Mouse (Mus musculus): ENCODE data around the gene Timeless. TPM values are rescaled to one million over a fixed set of nuclear protein-coding genes. Genes with fewer than 3 reads are reported as not detected.
"Not testable (repeated sequence)": the region's sequence is repeated elsewhere in the genome, so short reads cannot be mapped to it uniquely, and the experiment has no call there.

Gene Timeless
- polyA plus RNA-seq, 1 experiment from 2014 or later, result 35.0 TPM

GRCm38 (mm10) chr10:128210954-128211353, 20.9 kb upstream of the Timeless start:
- Histone ChIP-seq H3K9ac (ENCODE audit: low read length) (peak overlapping the region; percentile 77), H3K4me2 (ENCODE audit: low read depth, low read length) (peak overlapping the region; percentile 91), H3K27me3 (ENCODE audit: control insufficient read depth, insufficient read depth, low read length) (0 out of 2 replicates have a peak, but pooled peaks cover 4% of the 10 kb centered on the region), H3K27ac (ENCODE audit: low read length) (no peak overlapping the region), H3K9me3 (replicated peaks; ENCODE audit: control insufficient read depth, low read length) (no peaks in the 10 kb centered on the region), H3K4me1 (ENCODE audit: control insufficient read depth, insufficient read depth, low read length) (peaks cover 4% of the 10 kb centered on the region), H3K36me3 (ENCODE audit: control insufficient read depth, insufficient read depth, low read length) (no peaks in the 10 kb centered on the region), H3K4me3 (replicated peaks; ENCODE audit: low read length) (peak overlapping the region; percentile 74)
- no peak for ATAC-seq (ENCODE audit: insufficient read depth, low FRiP score)
- 19% methylated on average over 14 of the region's 14 CpGs for WGBS

DNA sequence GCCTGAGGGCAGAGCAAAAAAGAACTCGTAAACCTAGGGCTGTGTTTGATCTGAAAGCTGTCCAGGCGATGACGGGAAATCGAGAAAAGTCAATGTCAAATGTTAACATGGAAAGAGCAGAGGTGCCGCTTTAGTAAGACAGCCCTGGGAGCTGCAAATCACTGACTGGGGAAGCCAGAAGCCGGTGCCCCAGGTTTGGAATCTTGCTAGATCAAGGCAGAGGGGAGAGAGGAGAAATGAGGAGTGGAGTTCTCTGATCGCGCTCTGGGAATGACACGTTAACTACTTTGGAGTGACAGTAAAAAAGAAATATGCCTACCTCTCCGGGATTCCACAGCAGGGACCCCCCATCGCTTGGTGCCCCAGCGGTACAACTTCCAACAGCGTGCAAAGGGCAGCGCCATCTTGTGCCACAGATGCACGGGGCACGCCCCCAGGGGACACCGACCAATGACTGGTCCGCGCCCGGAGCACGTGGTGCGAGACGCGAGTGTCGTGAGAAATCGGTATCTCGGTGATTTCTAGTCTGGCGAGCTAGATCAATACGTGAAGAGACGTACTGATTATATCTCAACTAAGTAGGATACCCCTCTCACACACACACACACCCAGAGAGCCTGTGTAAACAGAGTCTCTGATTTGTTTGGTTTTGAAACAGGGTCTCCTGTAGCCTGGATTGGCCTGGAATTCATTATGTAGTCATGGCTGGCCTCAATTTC, 20.3 kb upstream of the Timeless start, which contains the start of gene Spryd4:
Gene Spryd4, minus strand, starts transcription at position 418 of the 719 bp plus-strand sequence.
- WGBS, result under 1% methylated on average over 30 of the region's 30 CpGs
- Histone ChIP-seq H3K4me2 (ENCODE audit: low read depth, low read length) (peak within 1 kb of the TSS; percentile 91), H3K27me3 (ENCODE audit: control insufficient read depth, insufficient read depth, low read length) (0 out of 2 replicates have a peak, but pooled peaks cover 4% of the 10 kb centered on the region), H3K27ac (ENCODE audit: low read length) (no peak within 1 kb of the TSS), H3K9me3 (replicated peaks; ENCODE audit: control insufficient read depth, low read length) (no peaks in the 10 kb centered on the region), H3K4me1 (ENCODE audit: control insufficient read depth, insufficient read depth, low read length) (peaks cover 4% of the 10 kb centered on the region), H3K9ac (ENCODE audit: low read length) (peak within 1 kb of the TSS; percentile 77), H3K36me3 (ENCODE audit: control insufficient read depth, insufficient read depth, low read length) (no peaks in the 10 kb centered on the region), H3K4me3 (replicated peaks; ENCODE audit: low read length) (peak within 1 kb of the TSS; percentile 74)
- ATAC-seq (ENCODE audit: insufficient read depth, low FRiP score), result peak; percentile 90

DNA sequence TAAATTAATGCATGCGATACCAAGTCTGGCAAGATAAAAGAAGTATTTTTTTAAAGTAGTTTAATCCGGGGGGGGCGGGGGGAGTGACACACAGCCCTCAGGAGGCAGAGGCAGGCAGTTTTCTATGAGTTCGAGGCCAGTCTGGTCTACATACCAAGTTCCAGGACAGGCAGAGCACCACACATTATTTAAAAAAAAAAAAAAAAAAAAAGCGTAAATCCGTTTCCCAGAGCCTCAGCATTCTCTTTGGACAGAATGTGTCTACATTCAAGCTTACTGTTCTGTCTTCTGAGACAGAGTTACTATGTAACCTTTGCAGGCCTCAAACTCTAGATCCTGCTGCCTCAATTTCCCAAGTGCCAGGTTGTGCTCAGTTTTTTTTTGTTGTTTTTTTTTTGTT, 19.7 kb upstream of the Timeless start:
- H3K9me3 ChIP-seq (replicated peaks; ENCODE audit: control insufficient read depth, low read length), result no peaks in the 10 kb centered on the region
- H3K27ac ChIP-seq (ENCODE audit: low read length), result no peak overlapping the region
- ATAC-seq (ENCODE audit: insufficient read depth, low FRiP score), result no peak
- 47% methylated on average over 6 of the region's 6 CpGs for WGBS
- 0 out of 2 replicates have a peak, but pooled peaks cover 4% of the 10 kb centered on the region for H3K27me3 ChIP-seq (ENCODE audit: control insufficient read depth, insufficient read depth, low read length)
- H3K4me3 ChIP-seq (replicated peaks; ENCODE audit: low read length), result peak overlapping the region; percentile 74
- H3K4me2 ChIP-seq (ENCODE audit: low read depth, low read length), result peak overlapping the region; percentile 91
- no peaks in the 10 kb centered on the region for H3K36me3 ChIP-seq (ENCODE audit: control insufficient read depth, insufficient read depth, low read length)
- peaks cover 4% of the 10 kb centered on the region for H3K4me1 ChIP-seq (ENCODE audit: control insufficient read depth, insufficient read depth, low read length)
- H3K9ac ChIP-seq (ENCODE audit: low read length), result peak overlapping the region; percentile 77

DNA sequence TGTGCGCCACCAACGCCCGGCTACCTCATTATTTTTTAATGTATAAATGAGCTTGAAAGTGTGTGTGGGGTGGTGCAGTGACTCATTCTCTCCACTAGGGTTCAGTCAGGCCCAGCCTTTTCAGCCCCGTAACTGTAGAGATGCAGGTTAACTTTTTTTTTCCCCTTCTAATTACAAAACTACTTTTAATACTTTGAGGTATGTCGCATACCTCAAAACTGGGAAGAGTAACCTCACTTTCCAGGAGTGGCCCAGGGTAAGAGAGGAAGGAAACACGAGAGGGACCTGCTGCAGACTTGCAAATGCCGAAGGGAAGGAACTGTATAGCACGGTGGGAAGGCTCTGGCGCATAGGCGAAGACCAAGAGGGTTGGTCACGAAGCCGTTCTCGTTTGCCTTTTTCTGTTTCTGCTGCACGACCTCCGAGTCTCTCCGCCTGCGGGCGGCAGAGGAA, 19.0 kb upstream of the Timeless start:
- Histone ChIP-seq H3K36me3 (ENCODE audit: control insufficient read depth, insufficient read depth, low read length) (no peaks in the 10 kb centered on the region), H3K27ac (ENCODE audit: low read length) (peak overlapping the region; percentile 42), H3K9me3 (replicated peaks; ENCODE audit: control insufficient read depth, low read length) (no peaks in the 10 kb centered on the region), H3K4me1 (ENCODE audit: control insufficient read depth, insufficient read depth, low read length) (peaks cover 4% of the 10 kb centered on the region), H3K27me3 (ENCODE audit: control insufficient read depth, insufficient read depth, low read length) (0 out of 2 replicates have a peak, but pooled peaks cover 4% of the 10 kb centered on the region), H3K4me3 (replicated peaks; ENCODE audit: low read length) (peak overlapping the region; percentile 43), H3K4me2 (ENCODE audit: low read depth, low read length) (peak overlapping the region; percentile 77), H3K9ac (ENCODE audit: low read length) (peak overlapping the region; percentile 65)
- WGBS, result 1% methylated on average over 18 of the region's 18 CpGs
- ATAC-seq (ENCODE audit: insufficient read depth, low FRiP score), result peak; percentile 46; the same call in 1 of the 2 replicates

GRCm38 (mm10) chr10:128214112-128214511, 17.8 kb upstream of the Timeless start:
- H3K9me3 ChIP-seq (replicated peaks; ENCODE audit: control insufficient read depth, low read length); ATAC-seq (ENCODE audit: insufficient read depth, low FRiP score); H3K27me3 ChIP-seq (ENCODE audit: control insufficient read depth, insufficient read depth, low read length); H3K4me1 ChIP-seq (ENCODE audit: control insufficient read depth, insufficient read depth, low read length); H3K27ac ChIP-seq (ENCODE audit: low read length); H3K4me3 ChIP-seq (replicated peaks; ENCODE audit: low read length); H3K9ac ChIP-seq (ENCODE audit: low read length); H3K4me2 ChIP-seq (ENCODE audit: low read depth, low read length); H3K36me3 ChIP-seq (ENCODE audit: control insufficient read depth, insufficient read depth, low read length): not testable (repeated sequence)
- 87% methylated on average over 4 of the region's 4 CpGs for WGBS

GRCm38 (mm10) chr10:128214981-128215380, 16.9 kb upstream of the Timeless start:
- Histone ChIP-seq H3K36me3 (ENCODE audit: control insufficient read depth, insufficient read depth, low read length) (no peaks in the 10 kb centered on the region), H3K9me3 (replicated peaks; ENCODE audit: control insufficient read depth, low read length) (no peaks in the 10 kb centered on the region), H3K4me2 (ENCODE audit: low read depth, low read length) (no peak overlapping the region), H3K9ac (ENCODE audit: low read length) (no peak overlapping the region), H3K4me3 (replicated peaks; ENCODE audit: low read length) (no peak overlapping the region), H3K4me1 (ENCODE audit: control insufficient read depth, insufficient read depth, low read length) (peaks cover 4% of the 10 kb centered on the region), H3K27ac (ENCODE audit: low read length) (no peak overlapping the region), H3K27me3 (ENCODE audit: control insufficient read depth, insufficient read depth, low read length) (0 out of 2 replicates have a peak, but pooled peaks cover 4% of the 10 kb centered on the region)
- no peak for ATAC-seq (ENCODE audit: insufficient read depth, low FRiP score)
- WGBS, result 74% methylated on average over 5 of the region's 5 CpGs

DNA sequence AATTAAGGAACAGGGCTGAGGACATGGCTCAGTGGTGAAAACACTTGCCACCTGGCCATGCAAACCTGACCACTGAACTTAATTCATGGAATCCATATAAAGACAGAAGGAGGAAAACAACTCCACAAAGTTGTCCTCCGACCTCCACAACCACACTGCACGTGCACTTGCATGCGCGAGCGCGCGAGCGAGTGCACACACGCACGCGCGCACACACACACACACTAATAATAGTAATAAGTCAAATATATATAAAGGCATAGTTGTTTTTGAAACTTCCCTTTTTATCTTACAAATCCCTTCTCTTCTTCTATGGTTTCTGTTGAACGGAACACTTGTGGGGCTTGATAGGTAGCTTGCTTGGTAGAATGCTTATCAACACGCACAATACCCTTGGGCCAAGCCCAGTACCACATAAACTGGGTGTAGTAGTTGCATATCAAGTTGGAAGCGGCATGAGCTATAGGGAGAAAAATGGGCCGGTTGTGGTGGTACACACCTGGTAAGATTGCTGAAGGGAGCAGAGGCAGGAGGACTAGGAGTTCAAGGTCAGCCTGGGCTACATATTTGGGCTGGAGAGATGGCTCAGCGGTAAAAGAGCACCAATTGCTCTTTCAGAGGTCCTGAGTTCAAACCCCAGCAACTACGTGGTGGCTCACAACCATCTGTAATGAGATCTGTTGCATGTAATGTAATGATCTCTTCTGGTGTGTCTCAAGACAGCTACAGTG, 13.3 kb upstream of the Timeless start:
- 0 out of 2 replicates have a peak, but pooled peaks cover 4% of the 10 kb centered on the region for H3K27me3 ChIP-seq (ENCODE audit: control insufficient read depth, insufficient read depth, low read length)
- no peak overlapping the region for H3K27ac ChIP-seq (ENCODE audit: low read length)
- no peak overlapping the region for H3K4me3 ChIP-seq (replicated peaks; ENCODE audit: low read length)
- no peaks in the 10 kb centered on the region for H3K36me3 ChIP-seq (ENCODE audit: control insufficient read depth, insufficient read depth, low read length)
- no peak overlapping the region for H3K9ac ChIP-seq (ENCODE audit: low read length)
- H3K4me2 ChIP-seq (ENCODE audit: low read depth, low read length), result no peak overlapping the region
- no peaks in the 10 kb centered on the region for H3K4me1 ChIP-seq (ENCODE audit: control insufficient read depth, insufficient read depth, low read length)
- ATAC-seq (ENCODE audit: insufficient read depth, low FRiP score), result no peak
- no peaks in the 10 kb centered on the region for H3K9me3 ChIP-seq (replicated peaks; ENCODE audit: control insufficient read depth, low read length)
- WGBS, result 90% methylated on average over 18 of the region's 18 CpGs

GRCm38 (mm10) chr10:128221533-128222286, 10.2 kb upstream of the Timeless start:
- Histone ChIP-seq H3K4me2 (ENCODE audit: low read depth, low read length) (no peak overlapping the region), H3K4me1 (ENCODE audit: control insufficient read depth, insufficient read depth, low read length) (peaks cover 2% of the 10 kb centered on the region; the same call in 1 of the 2 replicates), H3K27me3 (ENCODE audit: control insufficient read depth, insufficient read depth, low read length) (no peaks in the 10 kb centered on the region), H3K9me3 (replicated peaks; ENCODE audit: control insufficient read depth, low read length) (no peaks in the 10 kb centered on the region), H3K4me3 (replicated peaks; ENCODE audit: low read length) (no peak overlapping the region), H3K27ac (ENCODE audit: low read length) (no peak overlapping the region), H3K36me3 (ENCODE audit: control insufficient read depth, insufficient read depth, low read length) (no peaks in the 10 kb centered on the region), H3K9ac (ENCODE audit: low read length) (no peak overlapping the region)
- ATAC-seq (ENCODE audit: insufficient read depth, low FRiP score), result no peak
- 57% methylated on average over 16 of the region's 16 CpGs for WGBS

All from stomach, embryonic 16.5 days (tissue).